Mouse (Mus musculus) retina, embryonic 14.5 days (tissue): ENCODE measurements around the gene Pes1.

Experiments
- DNase-seq: peaks from one replicate; pipeline ENCODE4 v3.0.0-alpha.2; 2015; ENCODE audit warnings: low spot score

Pes1 gene

DNA sequence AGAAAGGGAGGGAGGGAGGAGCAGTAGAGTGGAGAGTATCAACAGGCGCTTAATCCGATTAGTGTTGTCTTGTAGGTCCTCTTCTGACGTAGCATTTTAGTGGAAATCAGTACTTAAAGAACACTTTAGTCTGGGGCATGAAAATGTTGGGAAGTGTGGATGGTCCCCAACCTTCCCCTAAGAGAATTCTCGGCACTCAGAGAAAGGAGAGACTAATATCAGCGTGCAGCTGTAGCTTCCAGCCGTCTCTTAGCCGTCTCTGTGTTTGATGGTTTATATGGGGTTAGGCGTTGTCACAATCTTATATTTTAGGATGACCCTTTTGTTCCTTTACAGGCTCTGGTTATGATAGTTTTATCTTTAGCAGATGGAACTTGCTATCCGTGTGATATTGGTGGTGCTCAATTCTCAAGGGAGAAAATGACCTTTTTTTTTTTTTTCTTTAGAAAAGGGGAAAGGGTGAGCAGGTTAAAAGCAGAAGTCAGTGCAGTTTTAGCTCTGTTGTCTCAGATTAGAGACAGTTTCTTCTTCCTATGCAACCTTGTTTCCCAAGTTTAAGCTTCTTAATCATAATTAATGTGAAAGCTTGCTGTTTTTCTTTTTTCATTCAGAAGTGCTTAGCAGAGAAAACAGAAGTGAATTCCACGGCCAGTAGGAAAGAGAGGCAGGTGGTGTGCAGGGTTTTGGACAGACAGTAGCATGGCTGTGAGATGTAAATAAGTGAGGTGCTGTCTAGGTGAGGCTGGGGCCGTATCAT, 819 bp downstream of the Pes1 start:
- DNase-seq = no peak

DNA sequence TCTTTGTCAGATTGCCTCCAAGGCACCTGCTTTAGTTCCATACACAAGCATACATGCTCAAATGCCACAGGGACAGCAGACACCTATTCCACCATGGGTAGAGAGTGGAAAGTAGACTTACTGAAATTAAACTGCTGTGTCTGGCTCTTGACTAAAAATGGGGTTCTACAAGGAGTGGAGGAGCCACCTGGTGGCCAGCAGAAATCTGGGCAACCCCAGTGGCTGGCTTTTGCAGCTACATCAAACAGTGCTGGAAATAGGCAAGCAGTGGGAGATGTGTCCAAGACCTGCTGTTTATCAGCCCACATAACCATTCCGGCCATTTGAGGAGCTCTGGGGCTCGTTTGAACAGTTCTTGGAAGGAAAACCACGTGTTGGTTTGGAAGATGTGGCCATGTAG, 6.1 kb downstream of the Pes1 start:
- no peak for DNase-seq

DNA sequence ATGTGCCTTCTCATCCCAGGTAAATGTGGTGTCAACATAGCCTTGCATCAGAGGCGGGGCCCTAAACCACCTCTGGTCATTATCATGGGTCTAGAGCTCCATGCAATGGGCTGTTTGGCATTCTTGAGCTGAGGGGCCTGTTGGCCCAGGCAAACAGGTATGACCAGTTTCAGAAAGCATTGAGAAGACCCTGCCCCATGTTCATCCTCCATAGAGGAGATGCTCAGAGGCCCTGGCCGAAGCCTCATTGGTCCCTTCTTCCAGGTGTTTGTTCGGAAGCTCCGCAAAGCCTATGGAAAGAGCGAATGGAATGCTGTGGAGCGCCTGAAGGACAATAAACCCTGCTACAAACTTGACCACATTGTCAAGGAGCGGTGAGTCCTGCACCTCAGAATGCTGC, 6.6 kb downstream of the Pes1 start:
- DNase-seq = no peak

DNA sequence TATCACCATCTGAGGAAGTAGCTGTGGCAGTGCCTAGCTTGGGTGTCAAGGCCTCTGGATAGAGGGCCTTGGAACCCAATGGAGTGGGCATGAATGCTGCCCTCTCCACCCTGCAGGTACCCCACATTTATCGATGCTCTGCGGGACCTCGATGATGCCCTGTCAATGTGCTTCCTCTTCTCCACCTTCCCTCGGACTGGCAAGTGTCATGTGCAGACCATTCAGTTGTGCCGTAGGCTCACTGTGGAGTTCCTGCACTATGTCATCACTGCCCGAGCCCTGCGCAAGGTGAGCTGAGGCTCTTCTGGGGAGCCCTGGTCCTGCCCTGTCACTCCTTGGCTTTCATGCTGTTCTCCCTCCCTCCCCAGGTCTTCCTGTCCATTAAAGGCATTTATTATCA, 9.3 kb downstream of the Pes1 start:
- DNase-seq = no peak

DNA sequence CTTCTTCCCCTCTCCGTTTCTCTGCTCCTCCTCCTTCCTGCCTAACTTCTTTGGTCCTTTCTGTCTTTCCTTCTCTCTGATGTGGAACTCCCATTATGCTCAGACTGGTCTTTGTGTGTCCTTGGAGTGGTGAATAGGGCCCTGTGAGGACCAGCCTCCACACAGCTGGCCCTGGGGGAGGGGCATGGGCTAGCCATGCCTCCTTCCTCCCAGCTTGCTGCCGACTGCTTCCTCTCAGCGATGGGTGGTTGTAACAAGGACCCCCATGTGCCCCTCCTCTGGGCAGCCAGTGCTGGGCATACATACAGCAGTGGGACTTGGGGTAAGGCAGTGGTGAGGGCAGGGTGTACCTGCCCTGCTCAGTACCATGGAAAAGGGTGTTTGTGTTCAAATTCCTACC, 10.5 kb downstream of the Pes1 start:
- no peak for DNase-seq

DNA sequence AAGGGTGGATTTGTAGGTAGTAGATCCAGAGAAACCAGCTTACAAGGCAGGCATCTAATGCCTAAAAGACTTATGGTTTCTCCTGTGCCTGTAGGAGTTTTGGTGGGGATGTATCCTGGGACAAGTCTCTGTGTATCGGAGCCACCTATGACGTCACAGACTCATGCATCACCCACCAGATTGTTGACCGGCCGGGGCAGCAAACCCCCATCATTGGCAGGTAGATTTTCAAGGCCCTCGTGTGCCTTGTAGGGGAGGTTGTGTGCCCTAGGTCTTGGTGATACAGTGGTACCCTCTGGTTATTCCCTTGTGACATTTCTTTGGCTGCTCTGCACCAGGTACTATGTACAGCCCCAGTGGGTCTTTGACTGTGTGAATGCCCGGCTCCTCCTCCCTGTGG, 12.9 kb downstream of the Pes1 start, which contains the start of gene 4930556J24Rik:
Gene 4930556J24Rik (minus strand): TSS at position 101 of the 400 bp plus-strand sequence.
- no peak for DNase-seq

DNA sequence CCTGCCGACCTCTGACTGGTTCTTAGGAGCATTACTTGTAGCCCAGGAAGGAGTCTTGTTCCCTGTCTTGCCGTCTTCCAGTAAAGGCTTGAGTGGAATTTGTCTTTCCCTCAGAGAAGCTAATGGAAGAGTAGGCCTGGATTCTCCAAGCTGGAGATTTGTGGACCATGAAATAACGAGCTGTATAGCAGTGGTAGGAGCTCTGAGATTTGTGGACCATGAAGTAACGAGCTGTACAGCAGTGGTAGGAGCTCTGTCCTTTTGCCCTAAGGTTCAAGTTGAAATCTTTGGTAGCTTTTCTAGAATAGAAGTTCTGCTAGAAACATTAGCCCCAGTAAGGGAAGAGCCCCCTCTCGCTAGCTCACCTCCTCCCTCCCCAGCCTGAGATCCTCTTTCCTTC, 14.6 kb downstream of the Pes1 start:
- no peak for DNase-seq

DNA sequence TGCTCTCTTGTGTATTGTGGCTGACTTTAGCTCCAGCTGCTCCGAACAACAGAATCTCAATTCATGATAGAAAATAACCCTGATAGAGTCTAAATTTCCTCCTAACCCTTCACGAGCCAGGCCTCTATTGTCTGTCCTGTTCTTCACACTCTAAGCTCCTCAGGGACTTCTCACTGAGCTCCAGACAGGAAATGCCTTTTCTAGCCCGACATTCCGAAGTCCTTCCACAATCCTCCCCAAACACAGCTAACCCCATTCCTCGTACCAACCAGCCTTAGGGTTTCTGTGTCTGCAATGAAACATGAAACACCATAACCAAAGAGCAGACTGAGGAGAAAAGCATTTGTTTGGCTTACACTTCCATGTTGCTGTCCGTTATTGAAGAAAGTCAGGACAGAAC, 17.8 kb downstream of the Pes1 start:
- DNase-seq = no peak

DNA sequence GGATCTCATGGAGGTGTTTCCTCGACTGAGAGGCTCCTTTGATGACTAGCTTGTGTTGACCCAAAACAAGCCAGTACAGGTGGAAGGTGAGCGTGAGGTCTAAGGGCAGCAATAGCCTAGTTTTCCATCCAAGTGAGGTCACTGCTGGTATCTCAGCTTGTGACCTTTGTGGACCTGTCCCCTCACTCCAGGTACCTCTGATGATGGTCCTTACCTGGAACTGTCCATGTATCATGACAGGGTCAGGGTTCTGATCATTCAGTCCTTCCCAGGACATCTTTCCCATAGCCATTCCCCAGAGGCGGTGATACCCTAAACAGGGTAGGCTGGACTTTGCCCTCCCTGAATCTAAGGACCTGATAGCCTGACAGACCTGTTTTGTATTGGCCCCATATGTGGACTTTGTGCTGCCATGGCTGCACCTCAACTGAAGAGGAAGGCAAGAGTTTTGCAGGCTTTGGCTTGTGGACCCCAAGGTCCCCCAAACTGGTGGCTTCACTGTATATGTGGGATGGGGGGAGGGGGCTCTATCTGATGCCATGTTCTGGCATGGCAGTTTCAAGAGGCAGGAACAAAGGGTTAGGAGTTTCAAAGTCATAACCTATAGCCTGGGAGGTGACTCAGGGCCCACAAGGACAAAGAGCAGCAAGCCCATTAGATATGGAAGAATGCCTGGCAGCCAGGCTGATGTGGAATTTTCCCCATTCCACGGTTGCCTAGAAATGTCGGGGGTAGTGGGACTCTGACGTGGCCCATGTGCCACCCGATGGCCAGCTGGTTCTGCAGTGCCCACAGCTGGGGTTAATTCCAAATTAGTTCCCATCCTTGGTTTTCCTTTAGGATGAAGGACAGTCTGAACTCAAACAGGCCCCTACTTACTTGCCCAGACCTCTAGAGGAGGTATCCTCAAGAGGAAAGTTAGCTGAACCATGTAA, 18.8 kb downstream of the Pes1 start:
- DNase-seq = no peak

DNA sequence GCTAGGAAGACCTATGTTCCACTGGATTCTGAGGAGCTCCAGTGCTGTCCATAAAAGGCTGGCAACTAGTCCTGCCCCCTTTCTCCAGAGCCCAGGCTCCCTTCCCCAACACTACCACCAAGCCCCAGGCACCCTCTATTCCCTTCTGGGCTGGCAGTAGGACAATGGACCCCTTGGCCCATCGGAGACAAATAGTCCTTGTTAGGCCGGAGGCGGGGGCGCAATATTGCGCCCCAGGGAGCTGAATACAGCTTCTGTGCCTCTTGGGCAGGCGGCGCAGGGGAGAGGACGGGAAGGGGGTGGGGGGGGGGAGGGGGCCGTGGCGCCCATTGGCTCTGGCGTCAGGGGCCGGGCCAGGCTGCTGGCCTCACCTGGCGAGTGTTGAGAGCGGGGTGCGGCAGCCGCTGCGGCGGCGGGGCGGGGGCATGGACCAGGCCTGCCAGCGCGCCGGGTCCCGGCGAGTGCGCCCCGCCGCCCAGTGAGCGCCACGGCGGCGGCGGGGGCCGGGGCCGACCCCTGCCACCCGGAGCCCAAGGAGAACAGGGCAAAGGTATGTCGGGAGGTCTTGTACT, 19.6 kb downstream of the Pes1 start, which contains the start of gene Gal3st1:
Gene Gal3st1 (plus strand): TSS at position 346 of the 572 bp plus-strand sequence.
- DNase-seq = no peak

DNA sequence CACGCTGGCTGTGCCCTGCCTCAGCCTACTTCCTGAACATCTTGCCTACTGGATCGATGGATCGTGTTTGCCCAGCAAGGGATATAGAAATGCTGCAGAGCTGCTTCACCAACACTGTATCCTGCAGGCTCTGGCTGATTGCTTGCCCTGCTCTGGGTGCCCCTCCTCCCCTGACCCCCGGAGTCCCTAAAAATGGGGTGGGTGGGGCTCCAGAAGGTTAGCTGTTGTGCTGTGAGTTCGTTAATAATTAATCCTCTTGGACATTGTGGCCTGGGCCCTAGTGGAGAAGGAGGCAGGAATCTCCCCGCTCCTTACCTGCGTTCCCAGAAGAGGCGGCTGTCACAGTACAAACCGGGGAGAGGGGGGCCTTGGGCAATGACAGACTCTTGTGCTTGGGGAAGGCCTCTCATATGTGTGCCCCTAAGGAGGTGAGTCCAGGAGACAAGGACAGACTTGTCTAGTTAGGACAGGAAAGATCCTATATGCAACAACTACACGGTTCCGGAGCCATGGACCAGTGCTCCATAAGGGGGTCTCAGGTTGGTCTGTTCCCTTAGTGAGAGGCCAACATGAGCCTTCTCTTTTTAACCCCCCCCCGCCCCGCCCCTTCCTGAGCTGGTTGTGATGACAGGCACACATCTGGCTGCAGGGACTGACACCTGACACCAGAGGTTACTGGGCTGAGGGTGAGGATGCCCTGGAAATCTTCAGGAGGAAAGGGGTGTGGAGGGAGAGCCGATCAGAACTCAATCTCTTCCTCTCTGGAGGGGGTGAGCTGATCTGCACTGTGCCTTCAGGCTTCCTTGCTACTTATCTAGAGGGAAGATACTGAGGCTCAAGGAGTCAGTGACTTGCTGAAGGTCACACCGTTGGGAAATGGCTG, 20.3 kb downstream of the Pes1 start:
- peak; percentile 18 for DNase-seq

DNA sequence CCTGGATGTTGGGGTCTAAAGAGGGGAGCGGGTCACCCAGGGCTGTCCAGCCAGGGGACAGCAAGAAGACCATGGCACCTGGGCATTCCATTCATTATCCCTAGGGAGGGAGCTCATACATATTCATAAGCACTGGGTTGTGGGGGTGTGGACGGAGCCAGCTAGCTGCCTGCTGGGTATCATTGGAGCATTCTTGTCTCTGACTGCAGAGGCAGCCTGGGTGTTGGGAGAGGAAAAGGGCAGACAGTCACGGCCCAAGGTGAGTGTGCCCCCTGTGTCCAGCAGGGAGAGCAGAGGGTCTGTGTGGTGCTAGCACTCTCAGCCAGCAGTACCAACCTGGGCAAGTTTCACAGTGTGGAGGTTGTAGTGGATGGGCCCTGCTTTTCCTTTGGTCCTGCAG, 26.0 kb downstream of the Pes1 start:
- no peak for DNase-seq

DNA sequence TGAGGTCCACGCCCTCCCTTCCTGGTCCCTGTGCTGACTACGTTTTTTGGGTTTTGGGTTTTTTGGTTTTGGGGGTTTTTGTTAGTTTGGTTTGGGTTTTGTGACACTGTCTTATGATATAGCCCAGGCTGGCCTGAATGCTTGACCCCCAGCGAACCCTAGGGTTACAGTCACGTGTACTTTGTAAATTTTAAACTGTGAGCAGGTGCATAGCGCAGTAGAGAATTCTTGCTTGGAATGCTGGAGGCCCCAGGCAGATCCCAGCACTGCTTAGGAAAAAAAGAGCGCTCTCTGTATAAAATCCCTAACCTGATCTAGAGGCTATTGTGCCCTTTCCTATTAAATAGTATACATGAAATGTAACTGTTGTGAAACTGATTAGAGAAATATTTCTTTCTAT, 29.4 kb downstream of the Pes1 start:
- DNase-seq = no peak

DNA sequence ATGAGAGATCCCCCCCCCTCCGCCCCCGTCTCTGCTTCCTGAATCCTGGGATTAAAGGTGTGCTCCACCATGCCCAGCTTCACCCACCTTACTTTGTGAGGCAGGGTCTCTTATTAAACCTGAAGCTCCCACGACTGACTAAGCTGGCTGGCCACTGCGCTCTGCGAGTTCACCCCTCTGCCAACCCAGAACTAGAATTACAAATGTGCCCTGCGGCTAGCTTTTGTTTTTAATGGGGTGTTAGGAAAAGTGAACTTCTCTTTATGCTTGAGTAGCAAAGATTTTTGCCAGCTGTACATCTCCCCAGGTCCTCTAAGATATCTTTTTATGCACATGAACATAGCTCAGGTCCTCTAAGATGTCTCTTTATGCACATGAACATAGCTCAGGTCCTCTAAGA, 30.1 kb downstream of the Pes1 start:
- DNase-seq = no peak

DNA sequence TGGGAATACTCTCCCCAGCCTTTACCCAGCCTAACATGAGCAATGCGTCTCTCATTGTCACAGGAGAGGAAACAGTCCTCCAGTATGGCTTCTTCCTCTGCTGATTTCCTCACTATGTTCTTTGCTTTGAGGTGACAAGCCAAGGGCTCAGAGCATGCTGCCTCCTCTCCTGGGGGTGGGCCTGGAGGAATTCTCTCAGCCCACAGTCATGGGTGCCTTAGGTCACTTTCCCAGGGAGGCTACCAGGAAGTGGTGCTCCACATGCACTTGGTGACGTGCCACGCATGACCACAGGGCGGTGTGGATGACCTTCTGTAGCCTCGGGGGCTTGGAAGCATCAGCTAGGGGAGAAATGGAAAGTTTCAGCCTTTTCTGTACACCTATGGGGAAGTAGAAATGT, 31.7 kb downstream of the Pes1 start:
- DNase-seq = no peak

DNA sequence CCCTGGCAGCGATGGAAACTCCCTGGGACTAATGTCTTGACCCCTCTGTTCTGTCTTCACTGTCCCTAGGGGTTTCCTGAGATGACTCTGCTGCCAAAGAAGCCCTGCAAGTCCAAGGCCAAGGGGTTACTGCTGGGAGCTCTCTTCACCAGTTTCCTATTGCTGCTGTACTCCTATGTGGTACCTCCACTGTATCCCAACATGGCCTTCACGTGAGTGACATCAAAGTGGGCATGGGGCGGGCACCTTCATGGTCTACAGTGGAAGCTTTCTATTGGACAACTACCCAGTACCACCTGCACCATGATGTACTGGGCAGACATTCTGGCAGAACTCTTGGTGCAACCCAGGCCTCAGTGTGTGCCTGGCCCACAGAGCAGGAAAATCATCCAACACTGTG, 33.1 kb downstream of the Pes1 start:
- DNase-seq = no peak

DNA sequence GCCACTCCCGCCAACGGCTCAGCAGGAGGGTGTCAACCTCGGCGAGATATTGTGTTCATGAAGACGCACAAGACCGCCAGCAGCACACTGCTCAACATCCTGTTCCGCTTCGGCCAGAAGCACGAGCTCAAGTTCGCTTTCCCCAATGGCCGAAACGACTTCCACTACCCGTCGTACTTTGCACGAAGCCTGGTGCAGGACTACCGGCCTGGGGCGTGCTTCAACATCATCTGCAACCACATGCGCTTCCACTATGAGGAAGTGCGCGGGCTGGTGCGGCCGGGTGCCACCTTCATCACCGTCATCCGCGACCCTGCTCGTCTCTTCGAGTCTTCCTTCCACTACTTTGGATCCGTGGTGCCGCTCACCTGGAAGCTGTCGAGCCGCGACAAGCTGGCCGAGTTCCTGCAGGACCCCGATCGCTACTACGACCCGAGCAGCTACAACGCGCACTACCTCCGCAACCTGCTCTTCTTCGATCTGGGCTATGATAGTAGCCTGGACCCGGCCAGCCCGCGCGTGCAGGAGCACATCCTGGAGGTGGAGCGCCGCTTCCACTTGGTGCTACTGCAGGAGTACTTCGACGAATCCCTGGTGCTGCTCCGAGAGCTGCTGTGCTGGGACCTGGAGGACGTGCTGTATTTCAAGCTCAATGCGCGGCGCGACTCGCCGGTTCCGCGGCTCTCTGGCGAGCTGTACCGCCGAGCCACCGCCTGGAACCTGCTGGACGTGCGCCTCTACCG, 34.4 kb downstream of the Pes1 start:
- DNase-seq = no peak

DNA sequence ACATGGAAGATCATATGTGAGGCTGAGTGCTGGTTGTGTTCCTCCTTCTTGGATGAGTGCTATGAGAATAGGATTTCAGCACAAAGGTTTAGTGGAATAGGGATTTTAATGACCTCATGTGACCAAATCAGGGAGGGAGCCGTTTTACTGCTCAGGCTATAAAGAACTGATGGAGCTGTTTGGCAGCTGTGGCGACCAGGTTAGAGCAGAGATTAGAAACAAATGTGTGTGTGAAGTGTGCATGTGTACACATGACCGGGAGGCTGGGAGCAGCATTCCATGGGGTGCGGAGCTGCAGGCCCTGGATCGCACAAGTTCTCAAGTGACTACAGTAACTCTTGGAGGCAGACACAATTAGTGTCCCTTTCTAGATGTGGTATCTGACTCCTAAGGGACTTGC, 35.8 kb downstream of the Pes1 start:
- DNase-seq = no peak

DNA sequence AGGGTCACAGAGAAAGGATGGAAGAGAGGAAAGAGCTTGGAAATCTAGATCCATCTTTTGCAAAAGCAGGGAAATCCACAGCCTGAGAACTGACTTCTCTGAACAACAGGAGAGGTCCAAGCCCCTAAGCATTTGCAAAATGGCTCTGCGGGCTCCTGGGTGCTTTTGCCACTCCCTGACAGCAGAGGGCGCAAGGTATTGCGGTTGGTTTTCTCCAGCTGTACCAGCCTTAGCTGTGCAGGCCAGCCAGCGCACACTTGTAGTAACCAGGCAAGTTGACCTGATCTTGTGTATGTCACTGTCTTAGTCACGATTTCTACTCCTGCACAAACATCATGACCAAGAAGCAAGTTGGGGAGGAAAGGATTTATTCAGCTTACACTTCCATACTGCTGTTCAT, 37.8 kb downstream of the Pes1 start:
- DNase-seq = peak; percentile 88

DNA sequence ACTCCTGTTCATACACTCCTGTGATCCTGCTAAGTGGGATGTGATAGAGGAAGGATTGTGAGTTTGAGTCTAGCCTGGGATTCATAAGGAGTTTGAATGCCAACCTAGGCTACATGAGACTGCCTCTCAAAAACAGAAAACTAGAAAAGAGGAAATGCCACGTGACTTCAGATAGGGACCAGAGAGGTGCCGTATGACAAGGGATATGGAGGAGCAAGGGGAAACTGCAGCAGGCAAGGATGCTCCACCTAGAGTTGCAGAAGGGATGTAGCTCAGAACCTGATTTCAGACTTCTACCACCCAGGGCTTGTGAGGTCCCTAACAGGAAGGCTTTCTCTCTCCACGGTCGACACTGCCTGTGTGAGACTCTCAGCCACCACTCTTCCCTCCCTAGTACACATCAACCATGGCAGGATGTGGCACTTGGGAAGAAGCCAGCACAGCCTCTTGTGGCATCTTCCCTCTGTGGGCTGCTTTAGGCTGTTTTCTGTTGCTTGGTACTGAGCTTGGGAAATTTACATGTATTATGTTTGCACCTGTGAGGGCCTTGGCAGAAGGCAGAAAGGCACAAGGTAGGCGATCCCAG, 41.5 kb downstream of the Pes1 start:
- no peak for DNase-seq

DNA sequence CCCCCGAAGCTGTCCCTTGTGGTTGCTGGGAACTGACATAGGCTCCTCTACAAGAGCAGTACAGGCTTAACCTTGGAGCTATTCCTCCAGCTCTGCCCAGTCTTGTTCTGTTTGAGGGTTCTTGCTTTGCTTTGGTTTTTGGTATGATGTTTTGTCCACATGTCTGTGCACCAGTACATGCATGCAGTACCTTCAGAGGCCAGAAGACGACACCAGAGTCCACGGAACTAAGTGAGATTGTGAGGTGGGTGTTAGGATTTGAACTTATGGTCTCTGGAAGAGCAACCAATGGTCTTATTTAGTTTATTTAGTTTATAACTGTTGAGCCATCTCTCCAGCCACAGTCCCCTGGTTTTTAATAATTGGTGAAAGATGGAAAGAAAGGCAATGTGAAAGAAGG, 42.7 kb downstream of the Pes1 start:
- DNase-seq = no peak
